Mouse (Mus musculus) lung, embryonic 16.5 days (tissue): ENCODE measurements around the gene Ubr2. TPM values are rescaled to one million over a fixed set of nuclear protein-coding genes. Genes with fewer than 3 reads are reported as not detected.

Experiments used
- ATAC-seq: fragments of 200-750 bp; cut with Nextera tagmentation; 2 replicates; pipeline ENCODE4 v1.8.0; 2017; ENCODE audit warnings: low read depth, mild to moderate bottlenecking, moderate library complexity
- H3K27ac ChIP-seq: fragments of 300-500 bp; sonication (generic); 2 replicates; pipeline ENCODE4 v1.5.1; 2014; ENCODE audit warnings: mild to moderate bottlenecking, control low read depth, low read length
- H3K27me3 ChIP-seq: fragments of 300-500 bp; sonication (generic); 2 replicates; pipeline ENCODE4 v1.6.1; 2014; ENCODE audit warnings: low read depth, low read length, mixed read lengths; ENCODE audit not compliant: control insufficient read depth, insufficient read depth
- H3K36me3 ChIP-seq: fragments of 300-500 bp; sonication (generic); 2 replicates; pipeline ENCODE4 v1.6.1; 2014; ENCODE audit warnings: low read length; ENCODE audit not compliant: control insufficient read depth, insufficient read depth
- H3K4me1 ChIP-seq: fragments of 300-500 bp; sonication (generic); replicated peaks from 2 replicates; pipeline ENCODE4 v1.6.1; 2014; ENCODE audit warnings: low read length, mixed read lengths; ENCODE audit not compliant: control insufficient read depth, insufficient read depth
- H3K4me2 ChIP-seq: fragments of 300-500 bp; sonication (generic); 2 replicates; pipeline ENCODE4 v1.6.1; 2014; ENCODE audit warnings: low read depth, low read length, control low read depth
- H3K4me3 ChIP-seq: fragments of 300-500 bp; sonication (generic); 2 replicates; pipeline ENCODE4 v1.5.1; 2014; ENCODE audit warnings: mild to moderate bottlenecking, low read length, control low read depth
- H3K9ac ChIP-seq: fragments of 300-500 bp; sonication (generic); 2 replicates; pipeline ENCODE4 v1.6.1; 2014; ENCODE audit warnings: low read length, control low read depth
- H3K9me3 ChIP-seq: fragments of 300-500 bp; sonication (generic); 2 replicates; pipeline ENCODE4 v1.6.1; 2016; ENCODE audit warnings: low read length; ENCODE audit not compliant: control insufficient read depth
- WGBS: fragments of 180-500 bp; shearing (Covaris S2); extraction: QIAGEN DNeasy Blood & Tissue Kit; methylation state at CpG from one replicate; pipeline ENCODE4 v1.1.7; 2014; 5-methylcytosine and 5-hydroxymethylcytosine counted together
- polyA plus RNA-seq: library from polyadenylated mRNA; unstranded; fragments of >200 nt; fragmentation: Nextera tagmentation; extraction: Ambion mirVana; gene quantifications from 2 replicates; pipeline ENCODE4 v1.2.1, GENCODE M21; 2015

Gene Ubr2
- polyA plus RNA-seq, 1 experiment from 2014 or later = 15.2 TPM

- WGBS = 7% methylated on average over 6 of the region's 6 CpGs
- peak overlapping the region; percentile 97 for H3K27ac ChIP-seq
These were observed 1.3 kb downstream of the Ubr2 start for GRCm38 (mm10) chr17:47009016-47009415.

DNA sequence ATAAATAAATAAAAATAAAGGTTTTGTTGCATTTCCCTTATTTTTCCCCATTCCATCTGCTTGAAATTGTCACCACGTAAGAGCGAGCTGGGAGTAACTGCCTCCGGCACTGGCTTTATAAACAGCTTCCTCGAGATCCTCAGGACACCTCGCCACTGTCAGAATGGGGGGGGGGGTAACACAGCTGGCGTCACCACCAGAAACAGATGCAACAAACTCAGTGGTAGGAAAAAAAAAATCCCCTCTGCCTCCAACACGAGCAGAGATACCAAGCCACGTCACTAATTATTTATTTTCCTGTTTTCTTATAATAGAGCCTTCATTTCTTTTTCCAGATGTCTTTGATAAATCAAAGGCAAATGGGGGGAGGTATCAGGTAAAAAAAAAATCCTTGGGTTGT is 1.9 kb downstream of the Ubr2 start:
- Histone ChIP-seq H3K4me1 (peaks cover 16% of the 10 kb centered on the region), H3K4me3 (peak overlapping the region; percentile 98), H3K9me3 (no peaks in the 10 kb centered on the region), H3K27ac (no peak overlapping the region), H3K27me3 (no peaks in the 10 kb centered on the region; the same call in 1 of the 2 replicates), H3K36me3 (peaks cover 3% of the 10 kb centered on the region; the same call in 1 of the 2 replicates), H3K9ac (peak overlapping the region; percentile 29), H3K4me2 (peak overlapping the region; percentile 83)
- WGBS = 27% methylated on average over 8 of the region's 8 CpGs
- no peak for ATAC-seq

More at GRCm38 (mm10) chr17:47009016-47009415, 1.3 kb downstream of the Ubr2 start:
- peaks cover 16% of the 10 kb centered on the region for H3K4me1 ChIP-seq
- peaks cover 3% of the 10 kb centered on the region; the same call in 1 of the 2 replicates for H3K36me3 ChIP-seq
- H3K27me3 ChIP-seq = no peaks in the 10 kb centered on the region; the same call in 1 of the 2 replicates
- peak overlapping the region; percentile 98 for H3K4me3 ChIP-seq
- H3K9me3 ChIP-seq = no peaks in the 10 kb centered on the region
- no peak for ATAC-seq
- H3K9ac ChIP-seq = peak overlapping the region; percentile 99
- peak overlapping the region; percentile 83 for H3K4me2 ChIP-seq

- H3K27me3 ChIP-seq = no peaks in the 10 kb centered on the region
- no peak for ATAC-seq
- H3K4me3 ChIP-seq = no peak overlapping the region
- no peaks in the 10 kb centered on the region for H3K9me3 ChIP-seq
- peaks cover 3% of the 10 kb centered on the region; the same call in 1 of the 2 replicates for H3K36me3 ChIP-seq
- peaks cover 16% of the 10 kb centered on the region for H3K4me1 ChIP-seq
- WGBS = 67% methylated on average over 8 of the region's 9 CpGs
- H3K27ac ChIP-seq = no peak overlapping the region
- no peak overlapping the region for H3K4me2 ChIP-seq
- no peak overlapping the region for H3K9ac ChIP-seq
These were observed 3.6 kb downstream of the Ubr2 start for GRCm38 (mm10) chr17:47006741-47007140.

DNA sequence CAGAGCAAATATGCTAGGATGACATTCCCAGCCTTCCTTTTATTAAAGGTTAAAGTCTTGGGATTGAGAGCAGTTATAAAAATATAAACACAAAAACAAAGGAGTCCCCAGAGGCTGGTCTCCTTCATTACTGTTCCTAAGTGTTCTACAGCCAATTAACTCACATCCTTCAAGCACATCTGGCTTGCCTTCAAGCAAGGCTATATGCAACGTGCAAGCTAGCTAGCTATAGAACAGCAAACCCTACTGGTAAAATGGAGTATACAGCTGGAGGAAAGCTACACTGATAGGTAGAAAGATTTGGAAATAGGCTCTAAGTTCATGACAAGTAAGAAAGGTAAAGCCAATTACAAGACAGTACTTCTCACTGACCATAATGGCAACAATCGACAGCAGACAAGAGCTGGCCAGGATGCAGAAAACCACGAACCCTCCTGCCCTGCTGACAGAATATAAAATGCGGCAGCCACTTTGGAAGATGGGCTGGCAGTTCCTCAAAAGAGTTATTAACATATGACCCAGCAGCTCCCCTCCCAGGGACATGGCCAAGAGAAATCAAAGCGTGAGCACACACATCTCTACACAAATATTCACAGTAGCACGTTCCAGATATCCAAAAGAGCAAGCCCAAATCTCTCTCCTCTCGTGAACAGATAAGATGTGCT is 4.5 kb downstream of the Ubr2 start:
- ATAC-seq = no peak
- Histone ChIP-seq H3K9me3 (no peaks in the 10 kb centered on the region), H3K9ac (no peak overlapping the region), H3K27ac (no peak overlapping the region), H3K36me3 (peaks cover 3% of the 10 kb centered on the region; the same call in 1 of the 2 replicates), H3K4me2 (no peak overlapping the region), H3K4me1 (peaks cover 16% of the 10 kb centered on the region), H3K4me3 (no peak overlapping the region), H3K27me3 (no peaks in the 10 kb centered on the region)
- WGBS = 46% methylated on average over 7 of the region's 7 CpGs

DNA sequence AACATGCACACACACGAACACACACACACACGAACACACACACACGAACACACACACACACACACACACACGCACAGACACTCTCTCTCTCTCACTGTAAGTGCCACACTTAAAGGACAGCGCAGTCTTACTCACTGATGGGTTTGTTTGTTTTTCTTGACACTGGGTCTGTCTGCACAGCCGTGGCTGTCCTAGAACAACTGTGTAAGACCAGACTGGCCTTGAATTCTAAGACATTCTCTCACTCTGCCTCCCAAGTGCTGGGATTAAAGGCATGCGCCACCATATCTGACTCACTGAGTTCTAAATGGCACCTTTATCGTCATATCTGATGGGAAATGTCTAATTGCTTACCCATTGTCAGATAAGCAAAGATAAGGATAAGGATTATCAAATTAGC is 7.1 kb downstream of the Ubr2 start:
- Histone ChIP-seq H3K27me3 (no peaks in the 10 kb centered on the region), H3K27ac (no peak overlapping the region), H3K4me1 (peaks cover 7% of the 10 kb centered on the region), H3K9me3 (no peaks in the 10 kb centered on the region), H3K9ac (no peak overlapping the region), H3K36me3 (peaks cover 18% of the 10 kb centered on the region), H3K4me3 (no peak overlapping the region), H3K4me2 (no peak overlapping the region)
- WGBS = 44% methylated on average over 8 of the region's 8 CpGs
- ATAC-seq = no peak

DNA sequence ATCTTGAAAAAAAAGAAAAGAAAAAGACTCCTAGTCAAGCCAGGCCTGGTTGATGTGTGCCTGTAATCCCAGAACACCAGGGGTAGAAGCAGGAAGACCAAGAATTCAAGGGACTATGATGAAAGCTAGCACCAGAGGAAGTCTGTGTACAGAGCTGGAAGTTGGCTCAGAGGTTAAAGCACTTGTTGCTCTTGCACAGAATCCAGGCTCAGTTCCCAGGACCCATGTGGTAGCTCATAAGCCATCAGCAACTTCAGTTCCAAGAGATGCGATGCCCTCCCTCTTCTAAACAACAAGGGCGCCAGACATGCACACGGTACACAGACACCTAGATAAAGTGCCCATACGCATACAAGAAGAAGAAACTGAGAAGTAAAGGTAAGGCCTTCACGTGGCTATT is 8.0 kb downstream of the Ubr2 start:
- 89% methylated on average over 5 of the region's 5 CpGs for WGBS
- no peak overlapping the region for H3K27ac ChIP-seq
- no peak for ATAC-seq
- 0 out of 2 replicates have a peak, but pooled peaks cover 3% of the 10 kb centered on the region for H3K4me1 ChIP-seq
- H3K27me3 ChIP-seq = no peaks in the 10 kb centered on the region
- no peaks in the 10 kb centered on the region for H3K9me3 ChIP-seq
- H3K4me2 ChIP-seq = no peak overlapping the region
- H3K36me3 ChIP-seq = peaks cover 25% of the 10 kb centered on the region
- H3K4me3 ChIP-seq = no peak overlapping the region
- H3K9ac ChIP-seq = no peak overlapping the region

DNA sequence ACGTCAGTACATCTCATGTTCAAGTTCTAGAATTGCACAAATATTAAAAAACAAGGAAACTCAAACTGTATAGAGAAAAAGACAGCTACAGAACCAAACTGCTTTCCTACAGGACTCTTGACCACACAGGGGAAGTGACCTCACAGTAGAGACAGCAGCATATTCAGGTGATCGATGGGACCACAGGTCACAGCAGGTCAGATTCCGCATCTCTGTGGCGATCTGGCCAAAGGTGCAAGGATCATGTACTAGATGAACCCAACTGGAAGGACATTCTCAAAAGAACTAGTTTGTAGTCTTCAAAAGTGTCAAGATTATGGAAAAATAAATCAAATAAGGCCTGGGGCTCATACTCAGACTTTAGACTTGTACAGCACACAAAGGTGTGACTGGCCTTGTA is 11.5 kb downstream of the Ubr2 start:
- Histone ChIP-seq H3K27ac (no peak overlapping the region), H3K36me3 (peaks cover 23% of the 10 kb centered on the region), H3K4me3 (no peak overlapping the region), H3K9ac (no peak overlapping the region), H3K9me3 (no peaks in the 10 kb centered on the region), H3K4me2 (no peak overlapping the region), H3K27me3 (no peaks in the 10 kb centered on the region), H3K4me1 (no peaks in the 10 kb centered on the region)
- ATAC-seq = no peak
- WGBS = 86% methylated on average over 4 of the region's 4 CpGs

GRCm38 (mm10) chr17:46996484-46996883 is 13.9 kb downstream of the Ubr2 start:
- 57% methylated on average over 7 of the region's 7 CpGs for WGBS
- Histone ChIP-seq H3K27me3 (no peaks in the 10 kb centered on the region), H3K9ac (no peak overlapping the region), H3K4me1 (no peaks in the 10 kb centered on the region), H3K27ac (no peak overlapping the region), H3K9me3 (no peaks in the 10 kb centered on the region), H3K4me2 (no peak overlapping the region), H3K36me3 (peaks cover 23% of the 10 kb centered on the region), H3K4me3 (no peak overlapping the region)
- no peak for ATAC-seq

GRCm38 (mm10) chr17:46995621-46996020 is 14.7 kb downstream of the Ubr2 start:
- no peak overlapping the region for H3K9ac ChIP-seq
- H3K27me3 ChIP-seq = no peaks in the 10 kb centered on the region
- peaks cover 30% of the 10 kb centered on the region for H3K36me3 ChIP-seq
- H3K4me2 ChIP-seq = no peak overlapping the region
- no peak for ATAC-seq
- H3K4me3 ChIP-seq = no peak overlapping the region
- no peak overlapping the region for H3K27ac ChIP-seq
- no peaks in the 10 kb centered on the region for H3K9me3 ChIP-seq
- no peaks in the 10 kb centered on the region for H3K4me1 ChIP-seq
- WGBS = 65% methylated on average over 3 of the region's 3 CpGs
